Mouse (Mus musculus): ENCODE results near the gene Ifit3b.
"Not testable (repeated sequence)": the region's sequence is repeated elsewhere in the genome, so short reads cannot be mapped to it uniquely, and the experiment has no call there.

Ifit3b gene

DNA sequence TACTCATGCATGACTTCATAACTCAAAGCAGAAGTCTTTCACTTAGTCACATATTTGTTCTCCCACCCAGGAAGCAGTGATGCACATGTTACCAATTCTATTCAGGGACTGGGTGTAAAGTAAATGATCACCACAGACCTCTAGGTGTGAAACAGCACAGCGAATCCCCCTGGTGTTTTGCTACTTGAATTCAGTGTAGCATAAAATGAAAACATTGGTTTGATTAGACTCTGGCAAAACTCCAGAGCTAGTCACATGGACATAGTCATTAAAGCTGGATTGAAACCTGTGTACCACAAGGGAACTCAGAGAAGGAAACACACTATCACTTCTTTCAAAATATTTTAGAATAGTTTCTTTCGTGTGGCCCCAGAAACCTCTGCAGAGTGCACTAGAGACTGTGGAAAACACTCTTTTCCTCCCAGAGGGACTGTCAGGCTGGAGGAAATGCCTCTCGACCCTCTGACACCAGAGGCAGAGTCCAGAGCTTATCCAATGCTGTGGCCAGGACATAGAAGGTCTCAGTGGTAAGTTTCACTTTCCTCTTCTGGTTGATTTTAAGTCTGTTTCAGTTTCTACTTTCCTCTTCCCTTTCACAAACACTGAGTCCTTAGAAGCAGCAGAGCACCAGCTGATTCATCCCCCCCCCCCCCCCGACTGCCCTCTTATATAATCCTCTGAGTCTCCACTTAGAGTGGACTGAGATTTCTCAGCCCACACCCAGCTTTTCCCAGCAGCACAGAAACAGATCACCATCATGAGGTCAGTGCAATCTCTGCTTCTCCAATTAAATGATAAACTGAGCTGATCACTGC, at the start of gene Ifit3b:
TSS of gene Ifit3b (plus strand) at position 734 of the 815 bp plus-strand sequence.
- not testable (repeated sequence) for DNase-seq (ENCODE audit: low read depth, low spot score)

DNA sequence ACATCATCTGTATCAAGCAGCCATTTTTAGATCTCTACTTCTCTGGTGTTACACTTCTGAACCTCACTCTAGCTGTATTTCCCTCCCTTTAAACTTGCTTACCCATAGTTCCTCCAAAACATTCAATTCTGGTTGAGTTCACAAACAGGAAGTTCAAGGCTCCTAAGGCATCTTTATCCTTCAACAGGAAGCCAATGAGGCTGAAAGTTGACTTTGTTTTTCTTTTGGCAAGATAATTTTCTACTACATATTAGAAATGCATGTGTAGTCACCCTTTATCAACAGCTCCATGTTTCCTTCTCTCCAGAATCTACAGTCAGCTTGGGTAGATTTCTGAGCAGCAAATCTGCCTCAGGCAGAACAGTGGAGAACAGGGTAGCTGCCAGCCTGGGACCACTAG, 45.2 kb upstream of the Ifit3b start:
- no peak for DNase-seq (ENCODE audit: low read depth, low spot score)

DNA sequence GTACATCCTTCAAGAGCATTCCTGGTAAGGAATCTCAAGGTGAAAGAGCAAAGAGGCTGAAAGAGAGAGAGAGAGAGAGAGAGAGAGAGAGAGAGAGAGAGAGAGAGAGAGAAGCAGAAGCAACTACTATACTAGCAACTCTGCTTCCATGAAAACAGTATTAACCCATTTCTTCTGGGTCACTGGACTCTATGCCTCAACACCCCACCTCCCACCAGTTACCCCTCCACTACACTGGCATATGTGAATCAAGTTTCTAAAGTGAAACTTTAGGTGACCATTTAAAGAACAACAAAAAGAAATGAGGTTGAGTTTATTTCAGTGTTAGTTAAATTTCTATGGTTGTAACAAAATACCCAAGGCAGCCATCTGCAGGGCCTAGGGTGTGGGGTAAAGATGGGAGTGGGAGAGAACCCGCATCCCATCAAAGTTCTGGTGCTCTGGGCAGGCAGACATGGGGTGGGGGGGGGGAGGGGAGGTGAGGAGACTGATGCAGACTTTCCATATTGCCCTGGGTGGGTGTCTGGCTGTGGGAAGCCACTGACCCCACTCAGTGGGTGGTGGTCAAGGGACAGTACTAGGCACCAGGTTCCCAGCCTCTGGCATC, 41.5 kb upstream of the Ifit3b start:
- no peak for DNase-seq (ENCODE audit: low read depth, low spot score)

DNA sequence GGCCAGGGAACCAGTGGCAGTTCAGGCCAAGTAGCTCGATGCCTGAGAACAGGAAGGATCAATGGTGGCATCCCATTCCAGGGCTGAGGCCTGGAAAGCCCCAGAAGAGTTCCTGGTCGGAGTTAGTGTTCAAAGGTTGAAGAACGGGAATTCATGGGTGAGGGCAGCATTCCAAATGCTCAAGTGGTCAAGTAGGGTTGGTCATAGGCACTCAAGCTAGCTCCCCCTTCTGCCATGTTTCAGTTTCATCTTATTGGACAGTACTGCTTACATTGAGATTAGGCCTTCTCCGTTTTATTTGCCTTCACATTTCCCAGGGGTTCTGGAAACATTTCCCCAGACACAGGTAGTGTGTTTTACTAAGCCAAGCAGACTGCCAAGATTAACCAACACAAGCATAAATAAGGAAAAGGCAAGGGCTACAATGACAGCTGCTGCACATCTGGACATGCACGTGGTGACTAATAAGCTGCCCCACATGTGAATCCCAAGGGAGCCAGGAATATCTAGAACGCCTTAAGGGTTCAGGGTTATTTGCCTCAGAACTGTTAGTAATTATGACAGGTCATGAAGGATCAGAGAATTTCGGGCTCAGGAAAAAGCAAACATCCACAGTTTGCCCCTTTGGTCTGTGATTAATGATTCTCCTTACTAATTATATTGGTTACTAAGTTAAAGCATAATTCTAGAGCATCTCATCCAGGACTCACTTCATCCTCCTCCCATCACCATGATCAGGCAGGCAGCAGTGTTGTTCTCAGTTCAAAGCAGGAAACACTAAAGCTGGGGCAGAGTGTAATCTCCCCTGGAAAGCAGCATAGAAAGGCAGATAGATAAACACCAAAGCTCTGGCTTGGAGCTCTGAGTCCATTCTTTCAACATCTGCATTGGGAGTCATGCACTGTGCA, 38.5 kb upstream of the Ifit3b start:
- DNase-seq (ENCODE audit: low read depth, low spot score): no peak

DNA sequence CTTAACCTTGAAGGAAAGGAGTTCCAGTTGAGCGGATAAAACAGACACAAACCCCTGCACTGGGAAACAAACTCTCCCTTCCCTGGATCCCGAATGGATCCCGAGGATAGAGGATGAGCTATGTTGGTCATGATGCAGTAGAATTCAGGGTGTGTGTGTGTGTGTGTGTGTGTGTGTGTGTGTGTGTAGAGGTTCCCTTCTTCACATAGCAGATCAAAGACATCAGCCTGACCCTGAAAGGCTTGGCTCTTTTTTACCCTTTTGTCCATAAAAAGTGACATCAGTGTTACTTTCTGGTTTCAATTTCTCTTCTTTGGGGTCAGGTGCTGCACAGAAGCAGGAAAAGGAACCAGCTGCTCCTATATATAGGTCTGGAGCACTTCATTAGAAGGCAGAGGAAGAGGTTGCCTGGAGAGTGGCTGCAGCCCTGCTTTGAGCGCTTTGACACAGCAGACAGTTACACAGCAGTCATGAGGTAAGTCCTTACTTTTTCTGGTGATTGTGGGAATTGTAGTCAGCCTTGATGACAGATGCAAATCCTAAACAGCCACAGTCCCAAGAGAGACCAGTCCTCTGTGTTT, 37.8 kb upstream of the Ifit3b start:
- DNase-seq (ENCODE audit: low read depth, low spot score): no peak

DNA sequence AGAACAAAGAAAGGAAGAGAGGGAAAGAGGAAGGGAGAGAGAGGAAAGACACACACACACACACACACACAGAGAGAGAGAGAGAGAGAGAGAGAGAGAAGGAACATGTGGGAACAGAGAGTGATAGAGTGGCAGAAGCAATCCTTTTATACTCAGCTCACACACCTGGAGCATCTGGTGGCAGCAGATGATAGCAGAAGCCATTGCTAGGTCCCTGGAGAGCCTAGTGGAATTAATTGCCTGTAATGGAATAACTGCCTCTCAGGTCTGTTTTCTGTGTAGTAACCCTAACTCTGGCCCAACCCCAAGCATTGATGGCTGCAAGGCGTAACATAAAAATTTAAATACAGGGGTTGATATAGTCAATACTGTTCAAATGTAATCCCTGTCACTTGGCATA, 36.7 kb upstream of the Ifit3b start:
- DNase-seq (ENCODE audit: low read depth, low spot score): no peak

DNA sequence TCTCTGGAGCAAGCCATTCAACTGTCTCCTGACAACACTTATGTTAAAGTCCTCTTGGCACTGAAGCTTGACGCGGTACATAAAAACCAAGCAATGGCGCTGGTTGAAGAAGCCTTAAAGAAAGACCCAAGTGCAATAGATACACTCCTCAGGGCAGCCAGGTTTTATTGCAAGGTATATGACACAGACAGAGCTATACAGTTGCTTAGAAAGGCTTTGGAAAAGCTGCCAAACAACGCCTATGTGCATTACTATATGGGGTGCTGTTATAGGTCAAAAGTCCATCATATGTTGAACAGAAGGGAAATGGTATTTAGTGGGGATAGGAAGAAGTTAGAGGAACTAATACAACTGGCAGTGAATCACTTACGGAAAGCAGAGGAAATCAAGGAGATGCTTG, 34.1 kb upstream of the Ifit3b start:
- no peak for DNase-seq (ENCODE audit: low read depth, low spot score)

DNA sequence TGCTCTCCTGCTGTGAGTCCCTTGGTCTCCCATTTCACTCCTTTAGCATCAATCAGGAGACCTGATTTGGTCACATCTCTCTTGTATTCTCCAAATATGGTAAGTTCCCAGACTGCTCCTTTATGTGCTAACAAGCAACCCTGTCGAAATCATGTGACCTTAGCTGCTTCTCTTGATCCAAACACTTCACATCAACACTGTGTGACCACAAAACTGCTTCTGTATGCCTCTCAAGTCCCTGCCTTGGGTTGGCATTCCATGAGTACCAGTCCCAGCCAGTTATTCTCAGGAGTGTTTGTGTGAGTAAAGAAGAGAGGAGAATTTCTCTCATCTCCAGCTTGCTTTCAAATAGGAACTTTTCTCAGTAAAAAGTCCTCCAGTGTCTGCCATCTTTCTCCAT, 30.6 kb upstream of the Ifit3b start:
- no peak for DNase-seq (ENCODE audit: low read depth, low spot score)

DNA sequence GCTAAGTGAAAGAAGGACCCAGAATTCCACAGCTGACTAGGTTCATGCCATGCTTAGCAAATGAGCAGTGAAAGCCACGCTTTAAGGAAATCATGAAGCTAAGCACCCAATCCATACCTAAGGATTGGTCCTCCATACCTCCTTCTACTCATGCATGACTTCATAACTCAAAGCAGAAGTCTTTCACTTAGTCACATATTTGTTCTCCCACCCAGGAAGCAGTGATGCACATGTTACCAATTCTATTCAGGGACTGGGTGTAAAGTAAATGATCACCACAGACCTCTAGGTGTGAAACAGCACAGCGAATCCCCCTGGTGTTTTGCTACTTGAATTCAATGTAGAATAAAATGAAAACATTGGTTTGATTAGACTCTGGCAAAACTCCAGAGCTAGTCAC, 25.1 kb upstream of the Ifit3b start:
- not testable (repeated sequence) for DNase-seq (ENCODE audit: low read depth, low spot score)

DNA sequence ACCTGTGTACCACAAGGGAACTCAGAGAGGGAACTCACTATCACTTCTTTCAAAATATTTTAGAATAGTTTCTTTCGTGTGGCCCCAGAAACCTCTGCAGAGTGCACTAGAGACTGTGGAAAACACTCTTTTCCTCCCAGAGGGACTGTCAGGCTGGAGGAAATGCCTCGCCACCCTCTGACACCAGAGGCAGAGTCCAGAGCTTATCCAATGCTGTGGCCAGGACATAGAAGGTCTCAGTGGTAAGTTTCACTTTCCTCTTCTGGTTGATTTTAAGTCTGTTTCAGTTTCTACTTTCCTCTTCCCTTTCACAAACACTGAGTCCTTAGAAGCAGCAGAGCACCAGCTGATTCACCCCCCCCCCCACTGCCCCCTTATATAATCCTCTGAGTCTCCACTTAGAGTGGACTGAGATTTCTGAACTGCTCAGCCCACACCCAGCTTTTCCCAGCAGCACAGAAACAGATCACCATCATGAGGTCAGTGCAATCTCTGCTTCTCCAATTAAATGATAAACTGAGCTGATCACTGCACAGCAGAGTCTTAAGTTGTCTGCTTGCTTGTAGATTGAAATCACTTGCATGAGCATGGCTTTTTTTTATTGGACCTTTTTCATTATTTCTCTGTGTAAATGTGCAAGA, 24.5 kb upstream of the Ifit3b start, which contains the start of gene Ifit3:
TSS of gene Ifit3 (plus strand) at position 406 of the 641 bp plus-strand sequence.
- DNase-seq (ENCODE audit: low read depth, low spot score): not testable (repeated sequence)

DNA sequence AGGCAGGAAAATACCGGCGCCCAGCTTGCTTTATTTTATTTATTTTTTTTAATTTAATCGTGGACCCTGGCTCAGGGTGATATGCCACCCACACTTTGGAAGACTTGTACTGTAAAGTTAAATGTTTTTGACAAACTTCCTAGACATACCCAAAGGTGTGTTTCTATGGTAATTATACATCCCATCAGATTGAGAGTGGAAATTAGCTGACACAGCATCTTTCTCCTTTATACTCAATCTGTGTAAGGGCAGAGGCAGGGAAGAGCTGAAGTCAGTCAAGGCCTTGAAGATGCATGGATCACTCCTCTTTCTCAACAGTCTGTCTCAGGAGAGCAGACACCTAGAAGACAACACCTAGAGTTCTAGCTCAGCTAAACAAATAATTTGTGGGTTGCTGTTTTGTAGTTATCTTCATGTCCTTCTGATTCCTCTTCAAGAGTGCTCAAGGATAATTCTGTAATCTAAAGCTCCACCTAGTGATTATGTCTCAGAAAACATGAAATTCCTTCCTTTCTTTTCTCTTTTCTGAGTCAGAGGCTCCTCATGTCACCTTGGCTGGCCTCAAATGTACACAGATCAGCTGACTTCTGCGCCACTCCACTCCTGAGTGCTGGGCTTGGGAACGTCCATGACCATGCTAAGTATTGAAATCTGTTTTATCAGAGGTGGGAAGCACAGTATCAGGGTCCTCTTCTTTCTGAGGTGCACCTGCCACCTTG, 21.9 kb upstream of the Ifit3b start:
- DNase-seq (ENCODE audit: low read depth, low spot score): not testable (repeated sequence)

DNA sequence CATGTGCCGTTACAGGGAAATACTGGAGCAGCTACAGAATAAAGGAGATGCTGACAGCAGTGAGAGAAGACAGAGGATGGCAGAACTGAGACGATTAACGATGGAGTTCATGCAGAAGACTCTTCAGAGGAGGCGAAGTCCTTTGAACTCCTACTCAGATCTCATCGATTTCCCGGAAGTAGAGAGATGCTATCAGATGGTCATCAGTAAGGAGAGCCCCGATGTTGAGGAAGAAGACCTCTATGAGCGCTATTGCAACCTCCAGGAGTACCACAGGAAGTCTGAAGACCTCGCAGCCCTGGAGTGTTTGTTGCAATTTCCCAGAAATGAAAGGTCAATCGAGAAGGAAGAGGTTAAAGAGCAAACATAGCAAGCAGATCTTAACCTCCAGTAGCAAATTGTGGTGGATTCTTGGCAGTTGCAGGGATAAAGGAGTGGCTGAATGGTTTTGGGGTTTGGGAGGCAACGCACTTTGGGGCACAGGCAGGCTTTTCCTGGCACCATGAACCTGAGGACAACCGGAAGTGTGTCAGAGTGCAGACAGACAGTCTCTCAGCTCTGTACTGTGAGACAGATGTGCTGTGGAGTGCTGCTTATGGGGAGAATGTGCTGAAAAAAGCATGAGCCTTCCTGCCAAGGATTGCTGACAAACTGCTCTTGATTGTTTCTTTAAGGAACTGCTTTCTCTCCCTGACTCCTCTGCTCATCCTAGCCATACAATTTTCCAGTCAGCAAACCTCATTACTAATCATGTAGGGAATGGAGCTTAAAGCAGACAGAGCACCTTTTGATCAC, 19.7 kb upstream of the Ifit3b start:
- not testable (repeated sequence) for DNase-seq (ENCODE audit: low read depth, low spot score)

DNA sequence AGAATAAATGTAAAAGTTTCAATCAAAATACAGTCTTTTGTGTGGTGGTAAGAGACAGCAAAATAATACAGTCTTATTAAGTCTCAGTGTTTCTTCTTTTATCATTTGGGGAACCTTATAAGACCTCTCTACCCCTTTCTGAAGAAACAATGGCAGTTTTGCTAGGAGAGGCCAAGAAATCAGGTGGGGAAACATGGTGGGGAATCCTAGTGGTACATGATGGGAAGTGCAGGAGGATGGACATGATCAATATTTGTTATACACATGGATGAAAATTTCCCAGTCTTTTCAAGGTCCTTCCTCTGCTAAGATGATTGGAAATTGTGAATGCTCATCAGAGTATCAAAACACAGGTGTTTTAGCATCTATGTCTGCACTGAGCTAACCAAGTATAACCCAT, 18.8 kb upstream of the Ifit3b start:
- DNase-seq (ENCODE audit: low read depth, low spot score): no peak

DNA sequence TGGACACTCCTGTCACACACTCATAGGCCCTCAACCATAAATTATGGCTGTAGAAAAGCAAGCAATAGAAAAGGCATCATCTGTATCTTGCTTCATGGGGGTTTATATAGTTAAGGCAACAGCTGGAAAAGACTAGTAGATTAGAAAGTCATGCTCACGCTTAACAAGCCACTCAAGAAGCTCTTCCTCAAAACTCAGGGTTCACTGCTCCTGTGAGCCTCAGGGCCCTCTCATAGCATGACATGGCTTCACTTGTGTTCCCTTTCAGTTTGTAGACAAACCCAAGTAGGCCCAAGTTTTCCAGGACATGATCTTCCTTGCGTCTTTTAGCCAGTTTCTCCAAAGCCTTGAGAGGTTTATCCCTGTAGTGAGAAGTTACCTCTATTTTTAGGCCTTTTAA, 14.3 kb upstream of the Ifit3b start:
- no peak for DNase-seq (ENCODE audit: low read depth, low spot score)

DNA sequence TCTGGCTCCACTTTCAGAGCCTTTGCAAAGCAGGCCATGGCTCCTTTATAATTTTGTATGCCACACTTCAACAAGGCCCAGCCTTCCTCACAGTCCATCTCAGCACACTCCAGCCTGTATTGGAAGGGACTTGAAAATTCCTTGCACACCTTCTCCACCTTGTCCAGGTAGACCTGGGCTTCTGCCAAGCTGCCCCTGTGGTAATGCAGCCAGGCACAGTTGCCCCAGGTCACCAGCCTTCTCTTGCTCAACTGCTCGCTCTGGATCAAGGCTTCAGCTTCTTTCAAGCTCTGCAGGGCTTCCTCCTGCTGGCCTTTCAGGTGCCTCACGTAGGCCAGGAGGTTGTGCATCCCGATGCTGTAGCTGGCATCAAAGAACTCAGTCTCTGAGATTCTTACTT, 13.2 kb upstream of the Ifit3b start:
- DNase-seq (ENCODE audit: low read depth, low spot score): not testable (repeated sequence)

DNA sequence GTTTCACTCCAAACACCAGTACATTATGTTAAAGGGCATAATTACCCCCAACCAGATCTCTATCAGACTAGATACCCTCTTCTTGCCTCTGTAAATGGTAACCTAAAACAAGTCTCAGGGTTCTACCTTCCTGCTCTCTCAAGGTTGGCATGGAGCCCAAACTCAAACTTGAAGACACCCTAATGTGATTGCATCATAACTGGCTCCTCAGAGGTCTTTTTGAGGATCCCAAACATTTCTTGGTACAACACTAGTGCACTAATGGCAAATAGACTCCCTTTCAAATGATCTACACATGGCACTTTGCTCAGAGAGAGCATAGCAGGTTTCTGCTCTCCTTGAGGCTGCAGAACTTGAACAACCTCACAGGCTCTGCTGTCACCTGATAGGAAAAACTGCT, 11.0 kb upstream of the Ifit3b start:
- DNase-seq (ENCODE audit: low read depth, low spot score): no peak

DNA sequence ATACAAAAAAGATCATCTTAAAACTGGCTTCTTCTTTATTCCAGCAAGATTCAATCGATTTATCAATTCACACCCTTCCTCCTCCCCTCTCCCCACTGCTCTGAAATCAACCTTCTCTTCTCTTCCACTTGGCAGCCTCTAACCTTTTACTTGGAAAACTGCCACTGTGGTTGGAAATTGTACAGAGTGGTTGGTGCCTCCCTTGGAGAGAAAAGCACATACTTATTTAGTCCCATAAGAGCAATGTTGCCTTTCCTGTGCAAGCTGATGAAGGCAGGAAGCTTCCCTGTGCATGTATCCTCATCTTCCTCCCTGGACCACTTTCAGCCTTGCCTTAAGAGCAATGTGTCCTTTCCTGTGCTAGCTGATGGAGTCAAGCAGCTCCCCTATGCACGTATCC, 9.4 kb upstream of the Ifit3b start:
- no peak for DNase-seq (ENCODE audit: low read depth, low spot score)

DNA sequence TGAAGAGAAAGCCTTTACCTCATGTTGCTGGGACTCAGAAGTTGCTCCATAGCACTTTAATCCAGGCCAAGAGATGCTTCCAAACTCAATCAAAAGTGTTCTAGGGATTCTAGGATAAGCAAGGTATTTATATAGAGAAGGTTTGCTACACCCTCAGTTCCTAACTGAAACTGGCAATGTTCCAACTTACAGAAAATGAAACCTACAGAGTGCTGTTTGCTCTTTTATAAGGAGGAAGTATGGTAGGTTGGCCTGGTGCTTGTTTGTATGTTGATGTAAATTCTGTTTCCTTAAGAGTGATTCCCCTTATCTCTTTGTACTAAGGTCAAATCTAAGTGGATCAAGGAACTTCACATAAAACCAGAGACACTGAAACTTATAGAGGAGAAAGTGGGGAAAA, 8.5 kb upstream of the Ifit3b start:
- DNase-seq (ENCODE audit: low read depth, low spot score): not testable (repeated sequence)

DNA sequence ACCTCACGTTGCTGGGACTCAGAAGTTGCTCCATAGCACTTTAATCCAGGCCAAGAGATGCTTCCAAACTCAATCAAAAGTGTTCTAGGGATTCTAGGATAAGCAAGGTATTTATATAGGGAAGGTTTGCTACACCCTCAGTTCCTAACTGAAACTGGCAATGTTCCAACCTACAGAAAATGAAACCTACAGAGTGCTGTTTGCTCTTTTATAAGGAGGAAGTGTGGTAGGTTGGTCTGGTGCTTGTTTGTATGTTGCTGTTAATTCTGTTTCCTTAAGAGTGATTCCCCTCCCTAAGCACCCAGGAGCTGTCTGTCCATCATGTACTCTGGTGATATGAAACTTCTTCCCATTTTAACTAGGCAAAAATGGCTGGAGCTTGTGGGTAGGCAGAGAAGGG, 5.9 kb upstream of the Ifit3b start, which contains the start of gene Ifit1bl1:
TSS of gene Ifit1bl1 (minus strand) at position 69 of the 400 bp plus-strand sequence.
- DNase-seq (ENCODE audit: low read depth, low spot score): not testable (repeated sequence)

DNA sequence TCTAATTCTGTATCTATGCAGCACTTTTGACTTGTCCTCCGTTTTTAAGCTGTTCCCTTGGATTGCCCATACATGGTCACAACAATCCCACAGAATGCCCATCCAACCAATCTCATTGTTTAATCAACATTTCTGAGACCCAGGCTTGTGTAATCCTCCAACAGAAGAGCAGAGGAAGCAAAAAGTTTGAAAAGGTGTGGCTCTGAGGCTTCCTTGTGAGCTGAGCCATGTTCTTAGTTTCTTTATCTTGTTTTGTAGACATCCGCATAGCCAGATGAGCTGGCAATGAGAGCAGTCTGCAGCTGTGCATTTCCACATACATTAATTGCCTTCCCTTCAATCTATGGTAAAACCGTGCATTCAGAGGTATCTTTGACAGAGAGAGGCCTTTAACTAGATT, 2.3 kb upstream of the Ifit3b start:
- DNase-seq (ENCODE audit: low read depth, low spot score): no peak
